Mouse (Mus musculus) bone marrow macrophage, adult 2 months (primary cell): ENCODE results near the gene Zzz3.

Experiments used
- CTCF ChIP-seq: IDR thresholded peaks from 2 replicates; pipeline ENCODE4 v1.5.1; 2012; ENCODE audit warnings: low read depth, mild to moderate bottlenecking, low read length, moderate library complexity
- POLR2A ChIP-seq: IDR thresholded peaks from 2 replicates; pipeline ENCODE4 v1.6.1; 2012; ENCODE audit warnings: mild to moderate bottlenecking, low read depth, low read length, borderline replicate concordance

DNA sequence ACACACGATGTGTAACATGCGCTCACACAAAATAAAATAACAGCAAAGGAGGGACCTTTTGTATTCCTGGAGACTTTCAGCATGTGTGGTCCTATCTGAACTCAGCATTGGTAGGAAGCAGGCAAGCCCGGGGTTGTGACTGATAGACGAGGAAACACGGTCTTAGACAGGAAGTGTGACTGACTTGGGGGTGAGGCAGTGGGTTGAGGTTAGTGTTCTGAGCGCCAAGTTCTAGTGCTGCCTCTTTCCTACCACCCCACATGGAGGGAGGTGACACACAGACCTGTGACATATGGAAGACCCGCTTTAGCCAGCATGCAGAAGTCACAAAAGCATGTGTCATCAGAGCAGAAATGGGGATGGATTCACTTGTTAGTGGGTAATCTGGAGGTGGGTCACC lies 114.0 kb downstream of the Zzz3 start:
- TF ChIP-seq POLR2A (no peak), CTCF (no peak)
